Mouse (Mus musculus) brain, embryonic 14.5 days (tissue): ENCODE results near the gene C2cd5.

Source experiments
- CTCF ChIP-seq: fragments of 200-500 bp; IDR thresholded peaks from 2 replicates; pipeline ENCODE4 v1.5.1; 2012; ENCODE audit warnings: inconsistent platforms, mild to moderate bottlenecking, moderate library complexity, borderline replicate concordance; ENCODE audit not compliant: insufficient read depth, insufficient read length; ENCODE audit errors: extremely low read depth
- POLR2A ChIP-seq: fragments of 200-500 bp; IDR thresholded peaks from 2 replicates; pipeline ENCODE4 v1.6.1; 2012; ENCODE audit warnings: mild to moderate bottlenecking, inconsistent platforms, borderline replicate concordance; ENCODE audit not compliant: poor library complexity, insufficient read depth, insufficient read length, severe bottlenecking; ENCODE audit errors: extremely low read depth

DNA sequence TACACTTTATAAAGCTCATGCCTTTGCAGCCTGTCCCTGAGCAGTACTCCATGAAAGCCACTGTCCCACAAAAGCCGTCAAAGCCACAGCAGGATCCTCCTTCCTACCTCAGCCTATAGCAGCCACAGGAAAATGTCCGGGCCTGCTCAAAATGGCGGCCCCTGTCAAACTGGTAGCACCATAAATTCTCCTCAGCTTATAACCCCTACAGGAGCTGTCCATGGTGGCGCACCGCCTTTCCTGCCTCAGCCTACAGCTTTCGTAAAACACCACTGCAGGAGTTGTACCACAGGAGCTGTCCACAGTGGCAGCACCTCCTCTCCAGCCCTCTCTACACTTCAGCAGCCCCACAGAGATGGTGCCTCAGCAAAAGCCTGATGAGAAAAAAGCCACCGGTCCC lies 29.5 kb upstream of the C2cd5 start:
- TF ChIP-seq CTCF, result no peak
- TF ChIP-seq POLR2A, result no peak
